Mouse (Mus musculus): Measurements from ENCODE around the gene Ints3.

The Ints3 gene

DNA sequence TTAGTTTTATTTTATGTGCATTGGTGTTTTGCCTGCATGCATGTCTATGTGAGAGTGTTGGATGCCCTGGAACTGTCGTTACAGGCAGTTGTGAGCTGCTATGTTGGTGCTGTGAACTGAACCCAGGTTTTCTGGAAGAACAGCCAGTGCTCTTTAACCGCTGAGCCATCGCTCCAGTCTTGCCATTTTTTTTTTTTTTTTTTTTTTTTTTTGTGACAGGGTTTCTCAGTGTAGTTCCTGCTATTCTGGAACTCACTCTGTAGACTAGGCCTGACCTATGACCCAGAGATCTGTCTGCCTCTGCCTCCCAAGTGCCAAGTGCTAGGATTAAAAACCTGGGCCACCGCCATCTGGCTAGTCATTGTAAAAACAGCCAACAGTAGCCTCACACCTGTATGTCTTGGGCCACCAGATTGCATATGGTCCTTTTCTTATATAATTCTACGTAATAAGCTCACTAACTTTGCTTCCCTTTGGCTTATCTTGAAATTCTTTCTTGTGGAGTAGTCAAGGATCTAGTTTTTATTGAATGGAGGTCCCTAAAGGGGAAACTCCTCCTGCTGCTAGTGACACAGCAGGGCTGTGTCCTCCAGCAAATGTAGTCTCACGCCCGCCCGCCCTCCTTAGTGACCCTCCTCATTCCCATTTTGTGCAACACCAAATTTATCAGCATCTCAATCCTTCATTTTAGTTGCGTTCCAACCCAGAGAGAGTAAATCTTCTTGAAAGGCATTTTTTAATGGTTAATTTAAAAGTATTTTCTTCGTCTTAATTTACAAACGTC, 12.2 kb upstream of the Ints3 start:
- DNase-seq (ENCODE audit: low spot score) = no peak

DNA sequence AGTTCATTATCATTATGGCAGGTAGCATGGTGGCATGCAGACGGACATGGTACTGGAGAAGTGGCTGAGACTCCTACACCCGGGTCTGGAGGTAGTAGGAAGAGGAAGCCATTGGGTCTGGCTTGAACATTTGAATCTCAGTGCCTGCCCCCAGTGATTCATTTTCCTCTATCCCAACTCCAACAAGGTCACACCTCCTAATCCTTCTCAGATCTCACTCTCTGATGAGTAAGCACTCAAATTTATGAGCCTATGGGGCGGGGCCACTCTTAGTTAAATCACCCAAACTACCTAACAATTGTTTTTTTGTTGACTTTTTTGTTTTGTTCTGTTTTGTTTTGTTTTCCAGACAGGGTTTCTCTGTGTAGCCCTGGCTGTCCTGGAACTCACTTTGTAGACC, 10.6 kb upstream of the Ints3 start:
- no peak for DNase-seq (ENCODE audit: low spot score)

DNA sequence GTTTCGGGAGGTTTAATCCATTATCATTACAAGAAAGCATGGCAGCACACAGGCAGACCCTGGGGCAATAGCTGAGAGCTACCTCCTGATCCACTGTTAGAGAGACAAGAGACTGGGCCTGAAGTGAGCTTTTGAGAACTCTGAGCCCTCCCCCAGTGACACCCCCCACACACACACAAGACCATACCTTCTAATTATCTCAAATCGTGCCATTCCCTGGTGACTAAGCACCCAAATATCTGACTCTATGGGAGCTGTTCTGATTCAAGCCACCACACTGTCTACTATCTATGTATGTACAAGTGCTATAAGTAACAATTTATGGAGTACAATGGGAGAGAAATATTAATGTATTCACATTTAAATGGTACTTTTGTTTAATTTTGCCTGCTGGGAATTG, 7.3 kb upstream of the Ints3 start:
- no peak for DNase-seq (ENCODE audit: low spot score)

DNA sequence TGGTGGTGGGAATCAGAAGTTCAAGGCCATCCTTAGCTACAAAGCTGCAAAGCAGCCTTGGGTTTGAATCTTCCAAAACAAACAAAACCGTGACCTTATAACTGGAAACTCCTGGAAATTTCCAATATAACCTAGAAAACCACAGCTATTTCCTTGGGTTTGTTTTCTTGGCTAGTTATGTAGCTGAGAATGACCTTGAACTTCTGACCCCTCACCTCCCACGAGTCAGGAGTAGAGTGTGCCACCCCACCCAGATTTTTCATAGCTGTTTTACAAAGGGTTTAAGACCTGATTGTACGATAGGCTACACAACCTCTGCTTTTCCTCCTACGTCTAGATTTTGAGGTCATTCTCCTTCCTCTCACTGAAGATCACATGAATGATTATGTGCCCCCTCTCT, 3.7 kb upstream of the Ints3 start:
- no peak for DNase-seq (ENCODE audit: low spot score)

DNA sequence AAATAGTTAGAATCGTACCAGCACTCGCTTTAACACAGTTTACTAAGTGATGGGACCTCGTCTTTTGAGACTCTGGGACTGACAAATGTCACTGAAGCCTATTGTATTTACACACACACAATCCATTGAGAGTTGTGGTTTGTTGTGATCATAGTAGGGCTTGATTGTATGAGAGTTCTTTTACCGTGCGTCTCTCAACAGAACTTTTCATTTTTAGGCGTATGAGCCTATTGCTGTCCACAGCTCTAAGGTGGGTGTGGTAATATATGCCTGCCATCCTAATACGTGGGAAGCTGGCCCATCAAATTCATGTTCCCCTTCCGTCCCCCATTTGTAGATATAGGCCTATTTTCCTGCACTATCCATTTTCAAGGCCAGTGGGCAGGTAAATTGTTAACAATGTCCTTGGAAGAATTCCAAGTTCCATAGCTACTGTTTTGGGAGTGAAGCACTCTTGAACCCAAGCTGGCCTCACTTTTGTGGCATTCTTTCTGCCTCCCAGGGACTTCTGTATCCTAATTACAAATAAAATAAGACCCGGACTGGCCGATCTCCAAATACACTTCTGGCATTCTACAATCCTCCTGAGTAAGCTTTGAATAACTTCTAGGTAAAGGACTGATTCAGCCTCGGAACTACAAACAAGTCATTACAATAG, 780 bp upstream of the Ints3 start:
- DNase-seq (ENCODE audit: low spot score) = no peak

DNA sequence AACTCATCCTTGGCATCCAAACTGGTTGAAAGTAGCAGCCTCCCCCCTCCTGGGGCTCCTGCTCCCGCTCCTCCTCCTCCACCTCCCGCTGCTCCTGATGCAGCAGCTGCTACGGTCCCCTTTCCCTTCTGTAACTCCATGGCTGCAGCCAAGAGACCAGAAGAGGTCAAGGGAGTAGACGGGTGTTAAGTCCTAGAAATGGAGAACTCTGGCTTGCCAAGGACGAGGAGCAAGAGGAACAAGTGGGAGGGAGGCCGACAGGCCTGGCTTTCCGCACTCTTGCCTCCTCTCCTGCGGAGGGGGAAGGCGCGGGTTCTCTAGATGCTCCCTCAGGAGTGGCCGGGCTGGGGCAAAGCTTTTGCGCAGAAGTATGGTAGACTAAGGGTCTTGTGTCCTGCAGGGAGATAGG, 607 bp downstream of the Ints3 start:
- peak; percentile 43 for DNase-seq (ENCODE audit: low spot score)

DNA sequence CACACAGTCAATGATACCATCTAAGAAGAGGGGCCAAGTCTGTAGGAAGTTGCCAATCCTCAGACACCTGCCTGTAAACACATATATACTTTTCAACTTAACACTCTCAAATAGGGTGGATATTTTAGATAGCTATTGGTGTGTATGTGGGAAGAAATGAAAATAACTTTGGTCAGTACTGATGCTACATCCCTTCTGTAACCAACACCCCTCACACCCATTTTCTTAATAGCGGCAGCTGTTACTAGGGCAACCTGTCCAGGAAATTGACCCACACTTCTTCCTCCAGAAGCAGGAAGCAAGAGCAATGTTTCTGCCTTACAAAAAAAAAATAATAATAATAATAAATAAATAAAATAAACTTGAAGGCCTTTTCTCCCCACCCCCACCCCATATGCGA, 1.1 kb downstream of the Ints3 start:
- DNase-seq (ENCODE audit: low spot score) = no peak

DNA sequence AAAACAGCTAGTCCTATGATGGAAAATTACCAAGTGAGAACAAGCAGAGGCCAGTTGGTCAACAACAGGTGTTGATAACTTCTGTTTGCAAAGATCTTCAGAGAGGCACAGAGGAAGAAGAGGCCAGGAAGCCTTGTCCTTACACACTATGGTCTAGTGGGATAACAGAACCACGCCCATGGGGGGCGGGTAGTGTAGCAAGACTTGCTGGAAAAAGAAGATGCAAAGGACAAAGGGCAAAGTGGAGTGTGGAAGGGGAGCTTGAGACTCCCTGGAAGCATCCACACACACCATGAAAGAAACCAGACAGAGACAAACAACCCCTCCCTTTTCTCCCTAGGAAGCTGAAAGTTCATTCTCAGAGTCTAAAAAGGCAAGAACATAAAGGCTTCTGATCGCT, 3.8 kb downstream of the Ints3 start:
- DNase-seq (ENCODE audit: low spot score) = no peak

DNA sequence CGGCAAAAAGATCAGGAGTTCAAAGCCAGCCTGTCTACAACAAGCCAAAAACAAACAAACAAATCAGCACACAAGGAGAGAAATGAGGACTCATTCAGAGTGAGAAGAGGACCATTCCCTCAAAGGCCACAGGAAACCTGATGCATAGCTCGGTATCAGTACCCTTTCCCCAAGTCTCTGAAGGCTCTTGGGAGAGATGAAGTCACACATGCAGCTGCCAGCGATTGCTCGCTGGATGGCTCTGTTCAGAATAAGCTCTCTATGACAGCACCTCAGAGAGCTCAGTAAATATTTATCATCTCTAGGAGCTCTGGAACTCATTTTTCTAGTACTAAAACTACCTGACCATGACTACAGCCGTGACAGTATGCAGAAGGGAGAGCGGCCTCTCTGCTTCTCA, 5.2 kb downstream of the Ints3 start:
- no peak for DNase-seq (ENCODE audit: low spot score)

DNA sequence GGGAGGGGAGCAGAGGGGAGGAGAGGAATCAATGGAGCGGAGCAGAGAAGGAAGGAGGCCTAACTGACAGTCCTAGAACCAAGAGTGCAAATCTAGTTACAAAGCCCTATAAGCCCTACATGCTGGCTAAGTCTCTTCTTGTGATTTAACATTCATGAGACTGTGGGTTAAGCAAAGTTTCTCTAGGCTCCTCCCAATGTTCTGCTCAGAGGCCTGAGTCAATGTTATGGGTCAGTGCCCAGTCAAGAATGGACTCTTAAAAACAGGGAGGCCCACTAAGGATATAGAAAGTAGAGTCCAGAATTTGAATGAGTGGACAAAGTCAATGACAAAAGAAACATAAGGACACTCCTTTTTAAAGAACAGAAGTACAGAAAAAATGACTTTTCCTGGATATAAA, 5.8 kb downstream of the Ints3 start:
- DNase-seq (ENCODE audit: low spot score) = no peak

DNA sequence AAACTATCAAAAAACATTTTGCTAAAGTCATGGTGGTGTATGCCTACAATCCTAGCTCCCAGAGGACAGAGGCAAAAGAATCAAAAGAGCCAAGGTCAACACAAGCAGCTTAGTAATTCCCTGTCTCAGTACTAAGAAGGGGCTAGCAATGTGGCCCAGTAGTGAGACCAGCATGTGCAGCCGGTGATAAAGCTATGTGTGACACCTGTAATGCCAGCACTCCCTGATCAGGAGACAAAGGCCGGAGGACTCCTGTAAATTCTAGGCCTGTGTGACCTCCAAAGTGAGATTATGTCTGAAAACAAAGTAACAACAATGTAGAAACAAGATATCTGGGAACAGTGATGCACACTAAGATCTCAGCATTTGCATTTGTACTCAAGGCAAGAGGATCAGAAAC, 7.9 kb downstream of the Ints3 start:
- no peak for DNase-seq (ENCODE audit: low spot score)

DNA sequence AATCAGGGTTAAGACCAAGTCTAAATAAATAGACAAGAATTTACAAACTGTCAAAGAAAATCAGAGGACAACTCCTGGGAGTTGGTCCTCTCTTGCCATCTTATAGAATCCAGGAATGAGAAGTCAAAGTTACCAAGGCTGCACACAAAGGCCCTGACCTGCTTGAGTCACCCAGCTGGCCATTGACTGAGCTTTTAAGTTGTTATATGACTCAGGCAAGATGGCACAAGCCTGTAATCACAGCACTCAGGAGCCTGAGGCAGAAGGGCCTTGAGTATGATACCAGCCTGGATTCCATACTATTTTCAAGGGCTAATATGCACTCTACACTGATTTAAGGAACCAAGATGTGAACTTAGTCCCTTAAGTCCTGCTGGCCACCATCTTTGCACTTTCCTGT, 9.9 kb downstream of the Ints3 start:
- no peak for DNase-seq (ENCODE audit: low spot score)

DNA sequence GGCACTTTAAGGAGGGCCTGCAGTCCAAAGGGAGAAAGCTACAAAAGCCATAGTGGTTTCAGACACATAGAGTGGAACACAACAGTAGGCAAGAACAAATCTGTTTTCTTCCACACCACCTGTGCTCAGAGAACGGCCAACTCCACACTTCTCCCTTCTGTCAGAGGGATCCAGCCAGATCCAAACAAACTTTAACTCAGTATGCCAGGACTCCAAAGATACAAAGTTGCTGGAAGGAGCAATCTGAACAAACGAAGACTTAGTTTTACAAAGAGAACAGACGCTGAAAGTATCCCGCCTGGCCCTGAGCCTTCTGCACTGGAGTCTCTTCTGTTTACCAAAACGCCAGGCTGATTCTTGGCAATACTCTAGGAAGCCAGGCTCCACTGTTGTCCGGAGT, 12.7 kb downstream of the Ints3 start:
- DNase-seq (ENCODE audit: low spot score) = no peak

DNA sequence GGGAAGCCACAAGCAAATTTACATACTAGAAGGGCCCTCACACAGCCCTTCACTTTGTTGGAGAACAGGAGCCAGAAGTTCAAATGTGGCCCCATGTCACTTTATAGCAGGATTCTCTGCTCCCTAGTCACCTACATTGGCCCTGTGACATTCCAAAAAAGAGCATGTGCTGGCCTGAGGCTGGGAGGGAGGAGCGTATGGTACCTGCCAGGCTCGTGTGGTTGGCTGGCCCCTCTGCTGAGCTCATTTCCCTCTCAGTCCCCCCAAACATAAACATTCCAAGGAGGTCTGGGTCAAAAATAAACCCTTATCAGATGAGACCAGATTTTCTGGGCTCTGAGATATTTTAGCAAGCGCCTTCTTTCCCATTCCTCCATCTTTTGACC, 20.4 kb downstream of the Ints3 start:
- DNase-seq (ENCODE audit: low spot score) = no peak

DNA sequence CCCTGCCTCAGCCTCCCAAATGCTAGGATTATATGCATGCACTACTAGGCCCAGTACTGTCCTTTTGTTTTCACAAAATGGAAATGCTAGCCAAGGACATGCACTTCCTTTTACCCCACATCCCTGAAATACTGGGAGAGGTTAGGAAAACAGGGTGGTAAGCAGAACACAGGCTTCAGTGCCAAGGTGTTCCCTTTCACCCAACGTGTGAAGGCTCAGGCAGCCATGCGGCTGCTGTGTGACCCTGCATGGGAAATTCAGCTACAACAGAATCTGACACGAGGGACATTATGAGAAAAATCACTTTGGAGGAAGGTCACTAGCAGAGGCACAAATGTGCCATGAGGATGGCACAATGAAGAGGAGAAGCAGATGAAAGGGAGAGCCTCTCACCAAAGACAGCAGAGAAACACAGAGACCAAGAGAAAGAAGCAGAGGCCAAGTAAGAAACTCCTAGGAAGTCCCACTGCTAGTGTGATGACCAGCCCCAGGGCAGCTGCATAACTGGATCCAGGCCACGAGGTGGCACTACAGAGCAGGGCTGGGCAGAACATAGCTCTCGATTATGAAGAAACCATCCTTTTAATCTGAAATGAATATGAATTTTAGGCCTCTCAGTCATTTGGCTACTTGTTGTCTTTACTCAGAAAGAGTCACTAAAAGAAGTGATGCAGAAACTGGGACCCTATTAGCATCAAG, 21.0 kb downstream of the Ints3 start:
- DNase-seq (ENCODE audit: low spot score) = peak; percentile 74

DNA sequence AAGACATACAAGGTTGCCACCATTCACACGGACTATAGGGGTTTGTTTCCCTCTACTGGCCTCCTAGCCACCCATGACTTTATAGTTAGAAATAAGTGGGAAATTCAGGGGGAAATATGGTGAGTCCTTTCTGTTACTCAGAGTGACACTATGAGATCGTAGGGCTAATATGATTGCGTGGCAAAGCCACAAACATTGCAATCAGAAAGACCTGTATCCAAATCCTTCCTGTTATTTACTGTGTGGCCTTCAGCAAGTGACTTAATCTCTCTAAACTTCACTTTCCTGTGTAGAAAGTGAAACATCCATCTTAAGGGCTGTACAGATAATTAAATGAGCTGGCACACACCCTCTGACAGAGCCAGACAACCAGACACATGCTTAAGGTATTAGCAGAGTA, 24.7 kb downstream of the Ints3 start:
- DNase-seq (ENCODE audit: low spot score) = no peak

DNA sequence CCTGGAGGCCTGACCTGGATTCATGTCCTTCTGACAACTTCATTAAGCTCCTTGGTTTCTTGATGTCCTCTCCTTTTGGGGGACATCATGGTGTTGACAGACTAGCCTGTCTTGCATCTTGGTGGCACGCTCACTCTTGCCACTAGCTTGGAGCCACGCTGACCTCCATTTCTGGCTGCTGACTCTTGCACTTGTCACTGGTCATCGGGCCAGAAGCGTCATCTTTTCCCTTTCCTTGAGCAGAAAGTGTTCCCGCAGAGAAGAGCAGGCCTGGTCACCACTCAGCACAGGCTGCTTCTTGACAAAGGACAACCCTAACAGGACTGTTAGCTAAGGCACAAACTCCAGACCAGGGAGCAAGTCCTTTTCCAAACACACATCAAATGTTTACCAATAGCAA, 27.0 kb downstream of the Ints3 start:
- DNase-seq (ENCODE audit: low spot score) = no peak

DNA sequence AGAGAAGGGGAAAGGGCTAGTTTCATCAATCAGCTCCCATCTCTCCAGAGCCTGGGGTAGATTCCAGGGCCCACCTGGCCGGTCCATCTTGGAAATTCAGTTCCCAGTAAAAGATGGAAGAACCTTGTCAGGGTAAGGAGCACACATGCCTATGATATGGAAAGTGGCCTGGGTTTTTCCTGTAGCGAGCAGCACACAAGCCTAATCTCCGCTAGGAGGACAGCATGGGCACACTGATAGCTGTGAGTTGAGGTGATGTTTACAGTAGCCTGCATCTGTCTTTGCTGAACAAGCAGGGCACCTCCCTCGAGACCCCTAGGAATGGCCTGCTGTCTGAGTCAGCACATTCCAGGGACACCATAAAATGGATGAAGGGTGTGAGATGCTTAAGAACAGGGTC, 28.8 kb downstream of the Ints3 start:
- no peak for DNase-seq (ENCODE audit: low spot score)

DNA sequence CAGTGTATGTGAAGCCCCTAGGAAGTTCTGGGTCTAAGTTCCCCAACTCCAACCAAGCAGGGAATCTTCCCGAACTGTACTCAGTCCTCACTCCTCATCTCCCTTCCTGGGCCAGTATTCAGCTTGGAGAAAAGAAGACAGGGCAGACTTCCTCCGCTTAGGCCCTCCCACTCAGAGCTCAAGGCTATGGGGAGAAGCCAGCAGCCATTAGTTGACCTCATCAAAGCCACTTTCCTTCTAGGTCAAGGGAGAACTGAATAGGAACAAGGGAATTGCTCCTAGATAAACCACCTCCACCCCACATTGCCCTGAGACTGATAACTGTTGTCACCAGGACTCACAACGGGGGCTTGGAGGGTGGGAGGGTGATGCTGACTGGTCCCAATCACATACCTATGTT, 29.3 kb downstream of the Ints3 start:
- no peak for DNase-seq (ENCODE audit: low spot score)

DNA sequence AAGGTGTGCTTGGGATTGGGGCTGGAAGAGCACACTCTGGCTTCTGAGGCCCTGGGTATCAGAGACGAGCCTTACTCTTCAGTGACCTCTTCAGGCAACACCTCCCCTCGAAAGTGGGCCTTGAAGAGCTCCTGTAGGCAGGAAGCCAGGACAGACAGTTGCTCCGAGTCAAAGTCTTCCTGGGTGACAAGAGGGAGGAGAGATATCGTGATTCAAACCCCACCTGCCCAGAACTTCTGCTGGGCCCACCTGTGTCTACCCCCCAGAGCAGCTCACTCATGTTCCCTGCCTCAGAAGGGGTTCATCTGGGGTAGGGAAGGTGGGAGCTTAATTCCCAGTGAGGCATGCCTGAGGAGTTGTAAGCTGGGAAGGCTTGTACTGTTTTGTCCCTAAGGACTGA, 32.4 kb downstream of the Ints3 start:
- DNase-seq (ENCODE audit: low spot score) = no peak

DNA sequence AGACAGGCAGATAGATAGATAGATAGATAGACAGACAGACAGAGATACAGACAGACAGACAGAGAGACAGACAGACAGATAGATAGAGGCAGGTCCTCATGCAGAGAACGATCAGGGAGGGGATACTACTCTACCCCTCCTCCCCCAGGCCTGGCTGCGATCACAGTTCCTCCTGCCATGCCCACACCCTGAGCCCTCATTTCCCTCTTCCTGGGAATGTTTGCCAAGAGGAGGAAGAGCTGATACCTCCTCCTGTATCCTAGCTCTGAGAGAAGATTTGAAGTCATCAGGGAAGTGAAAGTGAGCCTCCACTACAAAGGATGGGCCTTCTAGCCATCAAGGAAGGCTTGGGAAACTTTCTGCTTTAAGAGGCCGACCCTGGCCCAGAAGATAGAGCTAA, 37.8 kb downstream of the Ints3 start:
- no peak for DNase-seq (ENCODE audit: low spot score)

DNA sequence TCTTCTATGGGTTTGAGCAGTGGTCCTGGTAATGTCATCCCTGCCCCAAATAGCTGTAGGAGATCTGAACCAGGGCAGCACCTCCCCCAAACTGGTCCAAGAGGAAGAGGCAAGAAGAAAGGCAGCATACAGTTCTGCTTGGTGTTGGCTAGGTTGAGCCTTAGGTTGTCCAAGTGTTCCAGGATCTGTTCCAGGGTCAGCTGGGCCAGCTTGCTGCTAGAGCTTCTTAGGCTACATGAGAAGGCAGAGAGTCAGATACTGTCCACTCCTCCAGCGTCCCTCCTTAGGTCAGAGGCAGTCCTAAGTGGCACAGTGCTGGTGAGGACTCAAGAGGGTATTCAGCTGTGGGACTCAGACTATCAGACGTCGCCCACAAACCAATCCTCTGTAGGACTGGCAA, 40.8 kb downstream of the Ints3 start:
- DNase-seq (ENCODE audit: low spot score) = no peak

DNA sequence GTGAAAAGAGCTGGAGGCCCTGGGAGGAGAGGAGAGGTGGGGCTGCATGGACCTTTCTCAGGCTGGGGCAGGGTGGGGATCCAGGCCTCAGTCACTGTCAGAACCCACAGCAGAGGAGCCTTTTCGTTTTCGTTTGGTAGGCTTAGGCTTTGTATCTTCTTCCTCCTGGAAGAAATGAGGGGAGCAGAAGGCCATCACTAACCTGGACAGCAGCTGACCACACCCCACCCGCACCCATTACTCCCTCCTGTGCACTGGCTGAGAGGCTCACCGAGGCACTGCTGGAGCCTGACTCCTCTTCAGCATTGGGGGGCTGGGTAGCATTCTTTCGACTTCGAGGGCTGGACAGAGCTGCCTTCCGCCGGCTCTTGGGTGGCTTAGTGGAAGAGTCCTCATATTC, 41.5 kb downstream of the Ints3 start:
- DNase-seq (ENCODE audit: low spot score) = no peak

DNA sequence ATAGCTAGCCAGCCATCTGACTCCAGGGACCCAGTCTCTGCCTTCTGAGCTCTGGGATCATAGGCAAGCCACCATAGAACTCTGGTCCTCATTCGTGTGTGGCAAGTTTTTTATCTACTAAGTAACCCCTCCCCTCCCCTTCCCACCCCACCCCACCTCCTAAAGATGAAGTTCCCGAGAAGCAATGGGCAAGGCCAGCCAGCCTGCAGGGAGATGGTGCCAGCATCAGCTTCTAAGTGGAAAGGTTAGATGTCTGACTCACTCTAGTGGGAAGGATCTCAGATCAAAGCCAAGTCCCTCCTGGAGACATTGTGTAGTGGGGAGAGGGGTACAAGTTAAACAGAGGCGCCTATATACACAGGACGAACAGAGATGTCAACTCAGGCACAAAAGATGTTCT, 42.4 kb downstream of the Ints3 start:
- no peak for DNase-seq (ENCODE audit: low spot score)
